Mouse (Mus musculus) forebrain, embryonic 16.5 days (tissue): ENCODE measurements around the gene Spaca7. TPM values are rescaled to one million over a fixed set of nuclear protein-coding genes. Genes with fewer than 3 reads are reported as not detected.

ENCODE experiments used
- polyA plus RNA-seq: library from polyadenylated mRNA; unstranded; fragments of >200 nt; fragmentation: Nextera tagmentation; extraction: Ambion mirVana; gene quantifications from 2 replicates; pipeline ENCODE4 v1.2.1, GENCODE M21; 2015

The Spaca7 gene
- polyA plus RNA-seq, 1 experiment from 2014 or later, result not detected

Other genes starting within 250 kb of the Spaca7 start
- gene Sox1, start 177.7 kb upstream of the Spaca7 start, polyA plus RNA-seq, result 4.4 and 4.5 TPM in 2 replicates
- 43.9 and 47.7 TPM in 2 replicates for gene Tubgcp3, start 99.2 kb downstream of the Spaca7 start, polyA plus RNA-seq
- 13.6 and 16.5 TPM in 2 replicates for gene Atp11a, start 184.0 kb downstream of the Spaca7 start, polyA plus RNA-seq